Mouse (Mus musculus): ENCODE results near the gene Txndc5. TPM values are rescaled to one million over a fixed set of nuclear protein-coding genes. Genes with fewer than 3 reads are reported as not detected.

Gene Txndc5
- polyA plus RNA-seq, 1 experiment from 2014 or later = 106 TPM

DNA sequence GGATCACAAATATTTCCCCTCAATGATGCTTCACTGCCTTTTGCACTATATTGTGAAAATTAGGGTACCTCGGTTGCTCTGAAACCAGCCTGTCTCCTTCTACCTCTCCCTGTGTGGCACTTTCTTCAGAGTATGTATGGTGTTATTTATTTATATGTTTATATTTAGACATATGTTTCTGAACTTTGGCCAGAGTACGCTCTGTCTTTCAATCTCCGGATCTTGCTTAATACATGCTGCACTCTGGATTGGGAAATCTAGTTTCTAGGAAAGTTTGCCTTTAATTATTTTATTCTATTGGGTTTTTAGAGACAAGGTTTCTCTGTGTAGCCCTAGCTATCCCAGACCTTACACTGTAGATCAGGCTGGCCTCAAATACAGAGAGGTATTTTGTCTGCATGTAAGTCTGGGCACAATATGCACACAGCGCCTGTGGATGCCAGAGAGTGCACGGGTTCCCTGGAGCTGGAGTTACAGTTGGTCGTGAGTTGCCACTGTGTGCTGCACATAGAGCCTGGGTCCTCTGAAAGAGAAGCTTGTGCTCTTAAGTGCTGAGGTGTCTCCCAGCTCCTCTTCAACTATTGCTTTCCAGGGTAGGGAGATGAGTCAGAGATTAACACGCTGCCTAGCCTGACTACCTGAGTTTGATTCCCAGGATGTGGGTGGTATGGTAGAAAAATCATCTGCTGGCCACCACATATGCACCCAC is 10.7 kb upstream of the Txndc5 start:
- ATAC-seq = no peak
- Histone ChIP-seq H3K9ac (ENCODE audit: low read depth, low read length) (no peak overlapping the region), H3K36me3 (ENCODE audit: control insufficient read depth, insufficient read depth) (no peaks in the 10 kb centered on the region), H3K4me2 (replicated peaks; ENCODE audit: low read depth) (no peak overlapping the region), H3K9me3 (ENCODE audit: control insufficient read depth) (no peaks in the 10 kb centered on the region), H3K27me3 (replicated peaks; ENCODE audit: control insufficient read depth, insufficient read depth, low read length) (no peaks in the 10 kb centered on the region), H3K27ac (ENCODE audit: low read depth, low read length) (no peak overlapping the region), H3K4me3 (ENCODE audit: low read depth, low read length) (no peak overlapping the region), H3K4me1 (replicated peaks; ENCODE audit: control insufficient read depth, insufficient read depth, low read length) (no peaks in the 10 kb centered on the region)
- TF ChIP-seq CTCF (IDR thresholded peaks at IDR 0.05; ENCODE audit: low read depth) = no peak
- 84% methylated on average over 7 of the region's 7 CpGs for WGBS

DNA sequence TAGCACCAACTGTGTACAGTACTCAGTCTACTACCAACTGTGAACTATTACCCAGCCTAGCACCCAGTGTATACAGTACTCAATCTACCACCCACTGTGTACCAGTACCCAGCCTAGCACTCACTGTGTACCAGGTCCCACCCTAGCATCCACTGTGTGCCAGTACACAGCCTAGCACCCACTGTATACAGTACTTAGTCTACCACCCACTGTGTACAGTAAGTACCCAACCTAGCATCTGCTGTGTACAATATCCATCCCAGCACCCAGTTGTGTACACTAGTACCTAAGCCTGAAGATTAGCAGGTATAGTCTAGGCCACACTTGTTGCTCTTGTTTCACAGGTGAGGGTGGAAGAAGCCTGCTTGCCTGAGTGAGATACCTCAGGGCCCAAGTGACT is 8.9 kb upstream of the Txndc5 start:
- no peak overlapping the region for H3K27ac ChIP-seq (ENCODE audit: low read depth, low read length)
- H3K36me3 ChIP-seq (ENCODE audit: control insufficient read depth, insufficient read depth) = no peaks in the 10 kb centered on the region
- no peak for TF ChIP-seq CTCF (IDR thresholded peaks at IDR 0.05; ENCODE audit: low read depth)
- no peaks in the 10 kb centered on the region for H3K4me1 ChIP-seq (replicated peaks; ENCODE audit: control insufficient read depth, insufficient read depth, low read length)
- no peak overlapping the region for H3K4me2 ChIP-seq (replicated peaks; ENCODE audit: low read depth)
- no peak for ATAC-seq
- no peaks in the 10 kb centered on the region for H3K27me3 ChIP-seq (replicated peaks; ENCODE audit: control insufficient read depth, insufficient read depth, low read length)
- no peak overlapping the region for H3K4me3 ChIP-seq (ENCODE audit: low read depth, low read length)
- H3K9ac ChIP-seq (ENCODE audit: low read depth, low read length) = no peak overlapping the region
- H3K9me3 ChIP-seq (ENCODE audit: control insufficient read depth) = no peaks in the 10 kb centered on the region

DNA sequence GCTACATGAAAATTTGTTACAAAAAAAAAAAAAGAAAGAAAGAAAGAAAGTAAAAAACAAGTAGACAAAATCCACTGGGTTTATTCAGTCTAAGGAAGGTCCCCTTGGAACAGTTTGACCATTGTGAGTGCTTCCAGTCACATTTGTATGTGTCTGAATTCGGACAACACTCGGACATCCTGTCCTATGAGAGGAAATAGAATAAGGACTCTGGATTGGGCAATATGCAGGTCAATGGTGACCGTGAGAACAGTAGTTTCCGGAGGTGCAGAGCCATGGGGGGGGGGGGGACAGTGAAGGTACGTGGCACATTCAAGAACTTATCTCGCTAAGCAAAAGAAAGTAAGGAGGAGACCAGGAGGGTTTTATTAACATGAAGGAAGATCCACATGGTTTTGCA is 6.1 kb upstream of the Txndc5 start:
- 75% methylated on average over 6 of the region's 6 CpGs for WGBS

DNA sequence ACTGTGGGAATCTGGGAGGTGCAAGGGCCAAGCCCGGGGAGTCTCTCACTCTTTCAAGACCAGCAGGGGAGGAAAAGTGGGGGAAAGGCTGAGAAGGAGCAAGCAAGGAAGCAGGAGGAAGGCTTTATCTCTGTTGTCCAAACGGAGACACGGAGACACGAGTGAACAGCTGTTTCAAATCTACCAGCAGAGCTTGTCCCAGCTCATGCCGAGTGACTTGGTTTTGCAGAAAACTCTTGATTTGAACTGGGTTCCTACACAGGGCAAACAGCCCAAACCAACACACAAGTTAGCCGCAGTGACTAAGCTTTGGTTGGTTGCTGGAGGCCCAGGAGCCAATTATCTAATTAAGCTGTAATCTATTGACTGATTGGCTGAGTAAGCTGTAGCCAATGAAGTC is 5.4 kb upstream of the Txndc5 start:
- Histone ChIP-seq H3K4me3 (ENCODE audit: low read depth, low read length) (no peak overlapping the region), H3K27ac (ENCODE audit: low read depth, low read length) (no peak overlapping the region), H3K36me3 (ENCODE audit: control insufficient read depth, insufficient read depth) (no peaks in the 10 kb centered on the region), H3K9me3 (ENCODE audit: control insufficient read depth) (no peaks in the 10 kb centered on the region), H3K9ac (ENCODE audit: low read depth, low read length) (no peak overlapping the region), H3K27me3 (replicated peaks; ENCODE audit: control insufficient read depth, insufficient read depth, low read length) (0 out of 2 replicates have a peak, but pooled peaks cover 3% of the 10 kb centered on the region), H3K4me2 (replicated peaks; ENCODE audit: low read depth) (no peak overlapping the region), H3K4me1 (replicated peaks; ENCODE audit: control insufficient read depth, insufficient read depth, low read length) (no peaks in the 10 kb centered on the region)
- WGBS = 34% methylated on average over 6 of the region's 6 CpGs
- no peak for TF ChIP-seq CTCF (IDR thresholded peaks at IDR 0.05; ENCODE audit: low read depth)
- ATAC-seq = no peak

More for the DNA sequence above, 6.1 kb upstream of the Txndc5 start:
- no peaks in the 10 kb centered on the region for H3K36me3 ChIP-seq (ENCODE audit: control insufficient read depth, insufficient read depth)
- H3K27ac ChIP-seq (ENCODE audit: low read depth, low read length) = no peak overlapping the region
- no peak for TF ChIP-seq CTCF (IDR thresholded peaks at IDR 0.05; ENCODE audit: low read depth)
- no peak overlapping the region for H3K4me3 ChIP-seq (ENCODE audit: low read depth, low read length)
- H3K9ac ChIP-seq (ENCODE audit: low read depth, low read length) = no peak overlapping the region
- no peaks in the 10 kb centered on the region for H3K4me1 ChIP-seq (replicated peaks; ENCODE audit: control insufficient read depth, insufficient read depth, low read length)
- H3K27me3 ChIP-seq (replicated peaks; ENCODE audit: control insufficient read depth, insufficient read depth, low read length) = 0 out of 2 replicates have a peak, but pooled peaks cover 3% of the 10 kb centered on the region
- no peak overlapping the region for H3K4me2 ChIP-seq (replicated peaks; ENCODE audit: low read depth)
- ATAC-seq = no peak
- no peaks in the 10 kb centered on the region for H3K9me3 ChIP-seq (ENCODE audit: control insufficient read depth)

DNA sequence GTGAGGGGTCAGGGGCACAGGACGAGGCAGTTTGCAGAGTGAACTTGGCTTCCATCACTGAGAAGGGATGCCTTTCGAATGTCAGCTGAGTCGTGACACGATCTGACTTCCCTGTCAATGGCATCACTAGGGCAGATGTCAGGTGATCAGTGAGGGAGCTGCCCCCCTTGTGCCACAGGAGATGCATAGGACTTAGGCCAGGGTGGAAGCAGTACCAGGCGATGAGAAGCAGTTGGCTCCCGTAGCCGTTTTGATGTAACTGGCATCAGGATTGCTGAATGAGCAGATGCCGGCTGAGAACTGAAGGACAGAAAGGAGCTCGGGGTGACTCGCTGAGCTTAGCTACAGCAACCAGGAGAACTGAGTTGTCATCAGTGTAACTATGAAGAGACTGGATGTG is 4.8 kb upstream of the Txndc5 start:
- ATAC-seq = no peak
- 85% methylated on average over 10 of the region's 10 CpGs for WGBS
- Histone ChIP-seq H3K27me3 (replicated peaks; ENCODE audit: control insufficient read depth, insufficient read depth, low read length) (0 out of 2 replicates have a peak, but pooled peaks cover 3% of the 10 kb centered on the region), H3K4me2 (replicated peaks; ENCODE audit: low read depth) (no peak overlapping the region), H3K9me3 (ENCODE audit: control insufficient read depth) (no peaks in the 10 kb centered on the region), H3K9ac (ENCODE audit: low read depth, low read length) (no peak overlapping the region), H3K36me3 (ENCODE audit: control insufficient read depth, insufficient read depth) (no peaks in the 10 kb centered on the region), H3K4me1 (replicated peaks; ENCODE audit: control insufficient read depth, insufficient read depth, low read length) (no peaks in the 10 kb centered on the region), H3K27ac (ENCODE audit: low read depth, low read length) (no peak overlapping the region), H3K4me3 (ENCODE audit: low read depth, low read length) (no peak overlapping the region)
- no peak for TF ChIP-seq CTCF (IDR thresholded peaks at IDR 0.05; ENCODE audit: low read depth)

DNA sequence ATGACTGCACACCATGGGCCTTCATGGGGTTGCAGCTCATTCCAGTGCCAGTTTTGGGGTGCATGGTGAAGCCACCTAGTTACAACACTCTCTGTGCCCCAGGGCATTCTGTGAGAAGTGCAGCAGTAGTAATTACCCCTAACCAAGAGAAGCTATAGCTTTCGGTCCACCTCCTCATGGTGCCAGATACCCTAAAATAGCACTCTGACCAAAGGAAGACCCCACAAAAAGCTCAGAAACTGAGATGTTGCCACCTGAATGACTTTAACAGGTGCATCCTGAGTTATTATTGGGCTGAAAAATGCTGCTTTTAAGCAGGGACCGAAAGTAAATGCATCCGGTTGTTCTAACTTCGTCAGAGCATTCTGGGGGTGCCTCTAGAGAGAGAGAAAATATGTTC is 2.9 kb upstream of the Txndc5 start:
- Histone ChIP-seq H3K27ac (ENCODE audit: low read depth, low read length) (no peak overlapping the region), H3K4me3 (ENCODE audit: low read depth, low read length) (no peak overlapping the region), H3K4me2 (replicated peaks; ENCODE audit: low read depth) (no peak overlapping the region), H3K4me1 (replicated peaks; ENCODE audit: control insufficient read depth, insufficient read depth, low read length) (peaks cover 8% of the 10 kb centered on the region; the same call in 1 of the 2 replicates), H3K27me3 (replicated peaks; ENCODE audit: control insufficient read depth, insufficient read depth, low read length) (0 out of 2 replicates have a peak, but pooled peaks cover 3% of the 10 kb centered on the region), H3K9me3 (ENCODE audit: control insufficient read depth) (no peaks in the 10 kb centered on the region), H3K9ac (ENCODE audit: low read depth, low read length) (no peak overlapping the region), H3K36me3 (ENCODE audit: control insufficient read depth, insufficient read depth) (no peaks in the 10 kb centered on the region)
- TF ChIP-seq CTCF (IDR thresholded peaks at IDR 0.05; ENCODE audit: low read depth) = no peak
- ATAC-seq = no peak
- 95% methylated on average over 4 of the region's 4 CpGs for WGBS

Data from intestine, postnatal 0 days (tissue).